Mouse (Mus musculus) MEL (cell line): ENCODE data around the gene Dcaf4.

Experiments used
- CTCF ChIP-seq, 3 experiments: IDR thresholded peaks in 2 of 3; conservative IDR thresholded peaks in 1 of 3; 2 replicates each; pipeline ENCODE4 v1.5.1; 2011 to 2012; ENCODE audit warnings: low read length in 3 of 3, low read depth in 2 of 3, mild to moderate bottlenecking in 2 of 3, improper control_type of control experiment in 1 of 3, inconsistent platforms in 1 of 3, mixed read lengths in 1 of 3, moderate library complexity in 1 of 3; ENCODE audit not compliant: control insufficient read depth in 1 of 3, insufficient read depth in 1 of 3, poor library complexity in 1 of 3, severe bottlenecking in 1 of 3
- NRF1 ChIP-seq: IDR thresholded peaks from 2 replicates; pipeline ENCODE4 v1.6.1; 2014; ENCODE audit warnings: low read depth, mild to moderate bottlenecking, inconsistent platforms, low read length, improper control_type of control experiment, moderate library complexity; ENCODE audit not compliant: poor library complexity, insufficient read depth, severe bottlenecking
- POLR2A ChIP-seq, 2 experiments: IDR thresholded peaks; 2 replicates each; pipeline ENCODE4 v1.6.1; 2011 to 2012; ENCODE audit warnings: low read length in 2 of 2, mild to moderate bottlenecking in 2 of 2, control low read depth in 1 of 2, improper control_type of control experiment in 1 of 2, low read depth in 1 of 2, moderate library complexity in 1 of 2; ENCODE audit not compliant: control insufficient read depth in 1 of 2, insufficient read depth in 1 of 2, poor library complexity in 1 of 2
- RCOR1 ChIP-seq: IDR thresholded peaks from 2 replicates; pipeline ENCODE4 v1.6.1; 2012; ENCODE audit warnings: low read depth, mild to moderate bottlenecking, inconsistent platforms, low read length, improper control_type of control experiment
- ZC3H11A ChIP-seq: IDR thresholded peaks from 2 replicates; pipeline ENCODE4 v1.6.1; 2012; ENCODE audit warnings: low read depth, mild to moderate bottlenecking, inconsistent platforms, low read length, improper control_type of control experiment

DNA sequence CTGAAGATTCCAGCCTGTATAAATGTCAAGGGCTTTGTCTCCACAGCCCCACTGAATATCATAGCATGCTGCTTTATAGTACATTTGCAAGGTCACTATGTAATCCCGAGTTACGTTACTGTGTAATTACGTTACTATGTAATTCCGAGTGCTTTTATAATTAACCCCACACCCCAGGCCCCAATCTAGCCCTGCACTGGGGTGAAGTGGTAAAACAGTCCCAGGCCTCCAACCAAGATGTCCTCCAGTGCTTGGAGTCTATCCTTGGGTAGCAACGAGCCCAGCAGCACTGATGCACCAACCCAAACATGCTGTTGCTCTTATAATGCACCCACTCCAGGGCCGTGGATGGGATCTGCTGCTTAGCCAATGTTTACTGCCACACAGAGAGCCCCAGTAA, 2.8 kb downstream of the Dcaf4 start:
- TF ChIP-seq CTCF (IDR thresholded peaks at IDR 0.05 in 2 of 3, conservative IDR thresholded peaks at IDR 0.05 in 1 of 3; ENCODE audit: control insufficient read depth in 1 of 3, insufficient read depth in 1 of 3, low read depth in 2 of 3, low read length in 3 of 3, poor library complexity in 1 of 3, severe bottlenecking in 1 of 3) (no peak), POLR2A (IDR thresholded peaks at IDR 0.05; ENCODE audit: control insufficient read depth in 1 of 2, insufficient read depth in 1 of 2, low read depth in 1 of 2, low read length in 2 of 2, poor library complexity in 1 of 2) (no peak), RCOR1 (no peak), NRF1 (no peak), ZC3H11A (no peak)
